Comparison of ENCODE assay signal across 26 mouse cellular contexts in genomic region chr5:108565381-108565780, GRCm38 (mm10). TPM values are rescaled to one million over a fixed set of nuclear protein-coding genes. Genes with fewer than 3 reads are reported as not detected.
"Had no signal": no experiment of that assay in that cellular context is flagged by ENCODE, and none has a peak within 500 bp of the region (broad histone marks: within the 10 kb centered on the region; RNA-seq: fewer than 3 reads in every experiment).

No protein-coding gene starts in this region.

- H3K27ac ChIP-seq: heart, adult 2 months; heart, embryonic 10.5 days; hindbrain, embryonic 10.5 days; hindbrain, embryonic 12.5 days; hindbrain, embryonic 14.5 days; intestine, embryonic 15.5 days; layer of hippocampus, adult 2 months; left cerebral cortex, adult 2 months; limb, embryonic 10.5 days; limb, embryonic 12.5 days; liver, embryonic 13.5 days had no signal

- DNase-seq: gastrocnemius, postnatal 14 days; gastrocnemius, postnatal 36 days; heart, adult 2 months; heart, postnatal 10 days; heart, postnatal 4 days; kidney, adult 2 months; kidney, adult 9 months; kidney, postnatal 10 days; kidney, postnatal 25 days; kidney, postnatal 4 days; liver; liver, embryonic 13.5 days had no signal

- H3K9me3 ChIP-seq: heart, embryonic 10.5 days; heart, embryonic 12.5 days; hindbrain, embryonic 10.5 days; hindbrain, embryonic 12.5 days; intestine, embryonic 15.5 days; limb, embryonic 10.5 days; limb, embryonic 12.5 days; liver, embryonic 13.5 days had no signal

- H3K9ac ChIP-seq: heart, embryonic 12.5 days; hindbrain, embryonic 12.5 days; hindbrain, embryonic 14.5 days; intestine, embryonic 15.5 days; limb, embryonic 12.5 days; liver, embryonic 13.5 days had no signal

- H3K4me3 ChIP-seq: heart, adult 2 months; heart, embryonic 10.5 days; heart, embryonic 12.5 days; hindbrain, embryonic 10.5 days; hindbrain, embryonic 12.5 days; intestine, embryonic 15.5 days; layer of hippocampus, adult 2 months; left cerebral cortex, adult 2 months; limb, embryonic 10.5 days; limb, embryonic 12.5 days; liver, embryonic 13.5 days had no signal

- H3K4me1 ChIP-seq: heart, embryonic 10.5 days; heart, embryonic 12.5 days; hindbrain, embryonic 10.5 days; hindbrain, embryonic 12.5 days; intestine, embryonic 15.5 days; limb, embryonic 10.5 days; limb, embryonic 12.5 days; liver, embryonic 13.5 days had no signal

- H3K4me2 ChIP-seq: heart, embryonic 12.5 days; hindbrain, embryonic 12.5 days; hindbrain, embryonic 14.5 days; intestine, embryonic 15.5 days; limb, embryonic 12.5 days; liver, embryonic 11.5 days; liver, embryonic 13.5 days had no signal

- ATAC-seq: hindbrain, embryonic 16.5 days; inflammation-experienced regulatory T-cells, adult 6 months; intestine, embryonic 15.5 days; intestine, postnatal 0 days had no signal

- H3K27me3 ChIP-seq: heart, embryonic 12.5 days; hindbrain, embryonic 12.5 days; intestine, embryonic 15.5 days; limb, embryonic 12.5 days; liver, embryonic 13.5 days had no signal

RNA-seq across cellular contexts. Expression of gene Cplx1, which starts 15.6 kb away (rescaled TPM):
- polyA plus RNA-seq: inflammation-experienced regulatory T-cells, adult 6 months; liver, embryonic 11.5 days had no signal
